Mouse (Mus musculus) kidney, adult 2 months (tissue): Measurements from ENCODE around the gene Hist1h2bk.

ENCODE experiments used
- CTCF ChIP-seq: fragments of 200-500 bp; conservative IDR thresholded peaks from 2 replicates; pipeline ENCODE4 v1.5.1; 2011; ENCODE audit warnings: low read depth, mild to moderate bottlenecking, control low read depth, low read length, moderate library complexity, mixed read lengths; ENCODE audit not compliant: insufficient read depth, insufficient read length
- POLR2A ChIP-seq: fragments of 200-500 bp; IDR thresholded peaks from one replicate; pipeline ENCODE4 v1.6.1; 2011; ENCODE audit warnings: low read depth, low read length, control low read depth

DNA sequence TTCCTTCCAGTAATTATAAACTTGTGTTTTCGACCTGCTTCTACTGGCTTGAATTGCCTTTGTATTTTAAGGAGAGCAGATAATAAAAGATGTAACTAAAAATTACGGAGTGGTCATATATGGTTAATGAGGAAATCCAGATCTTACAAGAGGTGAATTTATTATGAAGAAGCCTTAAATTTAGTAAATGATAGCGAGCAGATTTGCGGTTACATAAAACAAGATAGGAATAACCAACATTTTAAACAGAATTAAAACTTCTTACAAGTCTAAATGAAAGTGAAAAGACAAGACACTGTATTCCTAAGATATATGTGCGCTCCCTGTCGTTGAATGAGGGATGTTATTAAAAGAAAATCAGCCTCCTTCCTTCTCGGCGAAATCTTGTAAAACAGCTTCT, 40.8 kb upstream of the Hist1h2bk start:
- no peak for TF ChIP-seq CTCF
- no peak for TF ChIP-seq POLR2A
